Mouse (Mus musculus) gastrocnemius, adult 2 months (tissue): ENCODE results near the gene Fam83b. TPM values are rescaled to one million over a fixed set of nuclear protein-coding genes. Genes with fewer than 3 reads are reported as not detected.

ENCODE experiments used
- DNase-seq: peaks from one replicate; pipeline ENCODE4 v3.0.0; 2022
- H3K27ac ChIP-seq: fragments of 200-600 bp; 2 replicates; pipeline ENCODE4 v1.8.1; 2022; ENCODE audit warnings: mild to moderate bottlenecking
- H3K4me3 ChIP-seq: fragments of 200-600 bp; 2 replicates; pipeline ENCODE4 v1.8.1; 2022; ENCODE audit warnings: mild to moderate bottlenecking, moderate library complexity
- CTCF ChIP-seq: fragments of 200-600 bp; IDR thresholded peaks from 2 replicates; pipeline ENCODE4 v1.8.1; 2022; ENCODE audit warnings: antibody characterized with exemption, mild to moderate bottlenecking, moderate library complexity
- intact Hi-C: fragments of 180-260 bp; cut with DNase I; formaldehyde crosslinking; loops from one replicate; pipeline ENCODE4 v1.15.1; 2025
- long read RNA-seq, 2 experiments: library from polyadenylated mRNA; stranded (forward); transcript quantifications; one replicate each; pipeline ENCODE4 v2.0.0; 2021
- total RNA-seq, 2 experiments: library from RNA; stranded (reverse); gene quantifications; 2 replicates each; pipeline ENCODE4 v1.2.3; 2021

The Fam83b gene
- total RNA-seq = not detected
- long read RNA-seq, experiment 1 = 0 reads
- long read RNA-seq, experiment 2 = 0 reads

DNA sequence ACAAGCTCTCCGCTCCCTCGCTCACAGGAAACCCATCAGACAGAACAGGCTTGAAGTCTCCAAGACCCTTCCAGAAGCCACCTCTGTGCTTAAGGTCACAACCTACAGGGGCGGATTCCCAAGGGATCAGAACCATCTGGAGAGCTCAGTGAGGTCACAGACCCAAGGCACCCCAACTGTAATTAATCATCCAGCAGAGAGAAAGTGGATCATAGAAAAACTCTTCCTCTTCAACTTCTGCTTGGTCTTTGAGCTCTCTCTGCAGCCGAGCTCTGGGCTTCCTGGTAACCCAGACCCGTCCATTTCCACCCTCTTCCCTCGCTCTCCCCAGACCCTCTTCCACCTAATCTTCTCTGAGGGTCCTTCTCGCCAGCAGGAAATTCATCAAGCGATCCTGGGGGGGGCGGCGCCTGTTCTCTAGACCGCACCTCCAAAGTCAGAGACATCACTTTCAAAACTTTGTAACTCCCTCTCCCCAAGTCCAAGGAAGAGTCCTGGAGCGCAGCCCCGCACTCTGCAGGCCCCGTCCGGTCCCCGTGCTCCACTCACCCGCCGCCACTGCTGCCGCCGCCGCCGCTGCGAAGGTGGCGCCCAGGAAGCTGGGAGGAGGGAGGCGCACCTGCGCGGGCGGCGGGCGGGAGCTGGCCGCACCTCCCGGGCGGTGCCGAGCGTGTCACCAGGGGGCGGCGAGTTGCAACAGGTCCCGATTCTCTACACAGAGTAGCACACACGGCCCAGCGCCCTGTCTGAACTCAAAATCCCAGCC is at the start of gene Fam83b:
TSS of gene Fam83b (minus strand) at position 602 of the 766 bp plus-strand sequence.
- no peak for TF ChIP-seq CTCF
- intact Hi-C loops = no loop called here
- Histone ChIP-seq H3K27ac (no peak within 1 kb of the TSS), H3K4me3 (peak within 1 kb of the TSS; percentile 63)
- DNase-seq = peak; percentile 13

DNA sequence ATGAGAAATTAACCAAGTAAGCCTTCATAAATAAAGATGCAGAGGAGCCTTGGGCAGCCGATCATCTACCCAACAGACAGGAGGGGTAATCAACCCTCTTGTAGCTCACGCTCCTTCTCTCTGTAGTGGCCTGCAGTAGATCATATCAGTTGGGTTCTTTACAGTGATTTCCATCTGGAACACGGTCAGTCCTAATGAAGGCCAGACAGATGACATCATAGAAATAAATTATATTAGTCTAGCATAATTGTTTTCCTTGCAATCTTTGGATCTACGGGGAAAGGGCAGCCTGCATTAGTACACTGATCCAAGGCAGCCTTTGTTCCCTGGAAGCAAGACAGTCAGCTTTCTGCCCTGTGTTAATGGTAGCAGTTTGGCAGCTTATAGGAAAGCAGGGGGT is 47.2 kb upstream of the Fam83b start:
- Histone ChIP-seq H3K27ac (no peak overlapping the region), H3K4me3 (no peak overlapping the region)
- intact Hi-C loops = no loop called here
- TF ChIP-seq CTCF = no peak
- no peak for DNase-seq

DNA sequence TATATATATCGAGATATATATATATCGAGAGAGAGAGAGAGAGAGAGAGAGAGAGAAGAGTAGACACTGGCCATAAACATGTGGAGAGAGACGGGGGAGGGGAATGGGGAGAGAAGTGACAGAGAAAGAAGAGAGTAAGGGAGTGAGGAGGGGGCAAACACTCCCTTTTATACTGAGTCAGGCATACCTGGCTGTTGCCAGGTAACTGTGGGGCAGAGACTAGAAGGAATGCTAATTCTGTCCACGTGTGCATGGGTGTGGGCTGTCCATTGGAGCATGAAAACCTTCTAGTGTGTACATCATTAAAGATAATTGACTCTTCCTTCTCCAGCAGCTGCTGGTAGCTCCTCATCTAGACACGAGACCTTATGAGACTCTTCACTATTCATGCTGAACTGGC is 36.8 kb upstream of the Fam83b start:
- TF ChIP-seq CTCF = no peak
- intact Hi-C loops = no loop called here
- Histone ChIP-seq H3K27ac (no peak overlapping the region), H3K4me3 (no peak overlapping the region)
- DNase-seq = no peak

DNA sequence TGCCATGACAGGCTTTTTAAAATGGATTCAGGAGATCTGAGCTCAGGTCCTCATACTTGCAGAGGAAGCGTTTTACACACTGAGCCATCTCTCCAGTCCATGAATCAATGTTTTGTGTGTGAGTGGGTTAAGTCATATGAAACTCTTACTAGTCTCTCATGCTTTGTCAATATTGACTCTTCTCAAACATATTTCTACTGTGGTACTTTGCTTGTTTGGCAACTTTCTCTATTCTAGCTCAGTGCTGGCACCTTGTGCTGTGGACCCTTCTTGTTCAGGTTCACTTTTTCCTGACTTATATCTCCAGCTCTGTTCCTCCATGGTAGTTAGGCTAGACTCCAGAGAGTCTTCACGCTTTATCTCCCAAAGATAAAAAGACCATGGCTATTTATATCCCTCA is 36.0 kb upstream of the Fam83b start:
- no peak overlapping the region for H3K27ac ChIP-seq
- DNase-seq = no peak
- TF ChIP-seq CTCF = no peak
- H3K4me3 ChIP-seq = no peak overlapping the region
- intact Hi-C loops = no loop called here

DNA sequence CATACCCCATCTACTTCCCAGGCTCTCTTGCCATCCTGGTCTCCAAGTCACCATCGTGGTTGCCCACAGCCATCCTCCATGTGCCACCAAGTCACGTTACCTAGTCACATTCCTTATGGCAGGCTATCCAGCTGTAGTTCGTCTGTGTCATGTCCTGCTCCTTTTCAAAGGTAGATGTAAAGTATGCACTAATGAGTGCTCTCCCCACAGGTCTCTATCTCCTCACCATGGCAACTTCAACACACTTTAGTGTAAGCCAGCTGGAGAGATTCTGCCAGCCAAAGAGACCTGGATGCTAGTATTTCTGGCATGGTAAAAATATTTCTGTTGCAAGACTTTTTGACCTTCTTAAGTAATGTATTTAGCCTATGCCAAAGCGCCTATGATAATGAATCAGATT is 30.5 kb upstream of the Fam83b start:
- DNase-seq = no peak
- Histone ChIP-seq H3K27ac (no peak overlapping the region), H3K4me3 (no peak overlapping the region)
- intact Hi-C loops = no loop called here
- no peak for TF ChIP-seq CTCF

DNA sequence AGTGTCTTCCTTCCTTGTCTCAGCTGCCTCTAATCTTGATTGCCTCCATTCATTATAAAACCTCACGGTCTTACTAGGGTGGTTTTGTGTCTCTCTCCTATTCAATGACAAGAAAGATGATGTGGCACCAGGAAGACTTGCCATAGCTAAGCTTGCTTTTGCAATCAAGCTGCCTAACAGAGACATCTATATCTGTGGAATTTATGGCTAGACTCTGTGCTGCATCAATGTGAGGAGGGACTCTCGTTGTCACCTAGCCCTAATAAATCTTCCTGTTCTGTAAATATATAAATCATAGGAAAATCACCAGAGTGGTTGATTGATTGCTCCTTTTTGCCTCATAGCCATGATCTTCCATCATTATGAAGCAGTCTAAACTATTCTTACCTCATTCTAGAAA is 26.9 kb upstream of the Fam83b start:
- no peak overlapping the region for H3K4me3 ChIP-seq
- H3K27ac ChIP-seq = no peak overlapping the region
- intact Hi-C loops = no loop called here

DNA sequence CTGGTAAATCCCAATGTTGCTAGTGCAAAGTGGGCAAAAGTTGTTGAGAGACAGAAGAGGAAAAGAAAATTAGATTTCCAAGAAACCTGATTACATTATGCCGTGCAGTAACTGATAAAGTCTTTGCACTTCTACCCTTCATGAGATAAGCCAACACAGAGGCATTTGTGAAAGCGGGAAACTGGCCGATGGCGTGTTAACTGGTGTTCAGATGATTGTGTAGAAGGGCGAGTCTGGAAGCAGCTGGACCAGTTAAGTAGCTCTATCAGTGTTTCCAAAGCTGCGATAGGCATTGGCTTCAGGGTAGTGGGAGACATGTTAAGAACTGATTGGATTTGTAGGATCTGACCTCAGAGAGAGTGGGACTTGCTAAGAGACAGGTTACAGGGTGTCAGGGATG is 17.0 kb upstream of the Fam83b start:
- intact Hi-C loops = no loop called here
- no peak for DNase-seq
- no peak for TF ChIP-seq CTCF
- H3K4me3 ChIP-seq = no peak overlapping the region
- no peak overlapping the region for H3K27ac ChIP-seq

More for the DNA sequence above, 26.9 kb upstream of the Fam83b start:
- TF ChIP-seq CTCF = no peak
- DNase-seq = no peak

DNA sequence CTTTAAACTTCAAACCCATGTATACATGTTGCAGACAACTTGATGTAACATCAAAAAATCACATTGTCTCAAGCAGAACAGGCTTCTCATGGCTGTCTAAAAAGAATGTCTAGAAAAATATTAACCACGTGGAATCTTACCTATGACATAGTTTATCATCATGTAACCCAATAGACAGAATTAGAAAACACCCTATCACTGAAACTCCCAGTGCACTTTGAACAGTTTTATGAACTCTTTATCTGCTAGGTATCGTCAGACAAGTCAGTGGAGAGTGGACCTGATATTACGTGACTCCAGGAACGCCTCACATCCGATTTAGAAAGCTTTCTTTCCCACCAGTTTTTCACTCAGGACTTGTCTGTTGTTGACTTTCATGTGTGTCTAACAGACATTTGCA is 15.1 kb upstream of the Fam83b start:
- intact Hi-C loops = no loop called here
- H3K4me3 ChIP-seq = no peak overlapping the region
- H3K27ac ChIP-seq = no peak overlapping the region
- TF ChIP-seq CTCF = no peak
- DNase-seq = no peak

DNA sequence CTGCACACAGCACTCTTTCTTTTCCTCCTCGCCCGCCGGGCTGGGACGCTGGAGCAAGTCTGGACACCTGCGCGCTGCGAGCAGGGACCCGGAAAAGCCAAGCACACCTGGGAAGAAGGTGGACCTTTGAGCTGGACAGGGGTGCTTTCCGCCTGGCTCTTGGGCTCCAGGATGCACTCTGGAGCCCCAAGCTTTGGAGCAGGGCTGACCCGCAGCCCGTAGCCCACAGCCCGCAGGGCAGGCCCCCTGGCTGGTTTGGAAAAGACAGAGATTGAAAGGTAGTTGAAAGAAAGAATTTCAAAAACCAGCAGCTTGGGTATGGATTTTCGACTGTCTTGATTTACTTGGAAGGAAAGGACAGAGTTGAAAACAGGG is 352 bp upstream of the Fam83b start:
- peak overlapping the region; percentile 63 for H3K4me3 ChIP-seq
- H3K27ac ChIP-seq = no peak overlapping the region
- intact Hi-C loops = no loop called here
- no peak for DNase-seq
- no peak for TF ChIP-seq CTCF

DNA sequence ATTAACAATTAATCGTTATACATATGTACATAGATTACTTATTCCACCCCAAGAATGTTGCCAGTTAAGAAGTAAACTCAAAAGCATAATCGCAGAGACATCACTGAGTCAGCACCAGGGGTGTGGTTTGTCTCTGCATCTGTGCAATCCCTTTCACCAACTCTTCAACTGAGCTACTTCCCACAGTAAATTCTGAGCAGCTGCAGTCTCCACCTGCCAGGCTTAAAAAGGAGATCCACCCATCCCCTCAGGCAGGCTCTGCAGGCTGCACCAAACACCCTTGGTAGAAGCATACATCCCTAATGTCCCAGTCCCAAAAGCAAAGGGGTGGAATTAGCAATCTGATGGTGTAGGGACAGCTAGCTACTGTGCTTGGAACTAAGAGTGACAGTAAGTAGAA is 1.3 kb downstream of the Fam83b start:
- no peak for TF ChIP-seq CTCF
- DNase-seq = no peak
- intact Hi-C loops = no loop called here
- Histone ChIP-seq H3K27ac (no peak overlapping the region), H3K4me3 (no peak overlapping the region)

DNA sequence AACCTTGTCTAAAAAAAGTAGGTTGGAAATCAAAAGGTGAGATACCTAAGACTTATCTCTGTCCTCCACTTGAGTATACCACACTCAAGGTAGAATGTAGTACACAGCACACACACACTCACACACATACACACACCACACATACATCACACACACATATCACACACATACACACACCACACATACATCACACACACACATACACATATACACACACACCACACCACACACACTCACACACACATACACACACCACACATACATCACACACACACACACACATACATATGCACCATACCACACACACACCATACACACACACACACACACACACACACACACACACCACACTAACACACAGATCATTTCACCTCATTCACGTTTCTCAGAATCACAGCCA is 2.8 kb downstream of the Fam83b start:
- no peak for TF ChIP-seq CTCF
- intact Hi-C loops = no loop called here
- Histone ChIP-seq H3K4me3 (no peak overlapping the region), H3K27ac (no peak overlapping the region)
- DNase-seq = no peak

DNA sequence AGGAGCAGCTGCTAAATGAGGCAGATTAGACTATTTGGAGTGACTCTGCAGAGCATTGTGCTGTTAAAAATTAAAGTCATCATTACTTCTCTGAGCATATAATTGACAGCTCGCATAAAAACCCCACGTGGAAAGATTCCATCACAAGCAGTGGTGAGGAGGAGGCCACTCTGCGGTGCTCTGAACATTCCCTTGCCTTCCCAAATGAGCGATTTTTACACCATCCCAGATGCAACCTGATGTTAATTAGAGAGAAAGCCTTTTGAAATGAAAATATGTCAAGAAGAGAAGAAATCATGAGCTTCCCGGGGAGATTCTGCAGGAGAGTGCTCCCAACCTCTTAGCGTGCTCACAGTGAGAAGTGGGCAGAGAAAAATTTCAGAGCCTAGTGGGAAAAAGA is 4.1 kb downstream of the Fam83b start:
- intact Hi-C loops = no loop called here
- no peak for DNase-seq
- Histone ChIP-seq H3K4me3 (no peak overlapping the region), H3K27ac (no peak overlapping the region)
- TF ChIP-seq CTCF = no peak

DNA sequence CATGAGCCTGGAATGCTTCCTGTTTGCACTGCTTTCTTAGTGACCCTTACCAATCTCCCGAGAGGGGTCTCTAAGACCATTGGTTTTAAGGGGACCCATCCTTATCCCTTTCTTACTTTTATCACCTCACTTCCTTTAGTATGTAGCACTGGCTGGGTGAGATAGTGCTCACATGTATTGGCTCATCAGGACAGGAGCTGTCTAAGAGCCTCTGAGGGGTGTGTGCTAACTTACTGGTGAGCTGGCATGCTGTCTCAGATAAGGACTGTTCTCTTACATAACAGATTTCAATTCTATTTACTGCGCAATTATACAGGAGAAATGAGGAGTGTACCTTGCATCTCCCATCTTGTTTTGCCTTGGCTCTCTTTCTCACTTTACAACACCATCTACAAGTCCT is 7.7 kb downstream of the Fam83b start:
- TF ChIP-seq CTCF = no peak
- Histone ChIP-seq H3K4me3 (no peak overlapping the region), H3K27ac (no peak overlapping the region)
- DNase-seq = no peak
- intact Hi-C loops = no loop called here

DNA sequence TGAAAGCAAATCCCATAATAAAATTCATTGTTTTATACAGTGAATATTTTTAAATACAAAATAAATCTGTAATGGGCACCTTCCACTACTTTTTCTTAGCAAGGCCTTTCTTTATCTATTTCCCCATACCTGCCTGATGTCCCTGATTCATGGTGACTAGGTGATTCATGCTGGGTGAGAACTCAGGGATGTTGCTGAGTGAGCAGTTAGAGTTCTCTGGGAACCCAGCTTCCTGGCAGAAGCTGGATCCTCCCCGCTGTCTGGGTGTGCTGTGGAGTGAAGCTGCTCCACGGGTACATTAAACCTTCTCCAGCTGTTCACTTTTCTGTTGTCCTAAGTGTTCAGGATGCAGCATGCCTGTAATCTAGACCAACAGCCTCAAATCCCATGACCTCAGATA is 13.2 kb downstream of the Fam83b start:
- no peak for DNase-seq
- intact Hi-C loops = no loop called here
- H3K27ac ChIP-seq = no peak overlapping the region
- no peak for TF ChIP-seq CTCF
- H3K4me3 ChIP-seq = no peak overlapping the region
